Mouse (Mus musculus): ENCODE measurements around the gene Smbd1.

Gene Smbd1

DNA sequence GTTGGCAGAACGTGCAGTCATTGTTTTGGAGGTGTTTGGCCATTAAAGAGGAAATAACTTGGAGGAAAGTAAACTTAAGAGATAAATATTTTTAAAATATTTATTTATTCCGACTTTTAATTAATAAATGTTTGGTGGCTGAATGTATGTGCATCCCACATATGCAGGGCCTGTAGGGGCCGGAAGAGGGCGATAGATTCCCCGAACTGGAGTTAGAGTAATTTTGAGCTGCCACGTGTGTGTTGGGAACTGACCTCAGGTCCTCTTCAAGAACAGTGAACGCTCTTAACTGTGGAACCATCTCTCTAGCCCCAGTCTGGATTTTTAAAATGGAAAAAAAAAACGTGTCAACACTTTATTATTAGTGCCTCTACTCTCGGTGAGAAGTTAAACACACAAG, 3.1 kb upstream of the Smbd1 start:
- 54% methylated on average over 9 of the region's 9 CpGs for WGBS

DNA sequence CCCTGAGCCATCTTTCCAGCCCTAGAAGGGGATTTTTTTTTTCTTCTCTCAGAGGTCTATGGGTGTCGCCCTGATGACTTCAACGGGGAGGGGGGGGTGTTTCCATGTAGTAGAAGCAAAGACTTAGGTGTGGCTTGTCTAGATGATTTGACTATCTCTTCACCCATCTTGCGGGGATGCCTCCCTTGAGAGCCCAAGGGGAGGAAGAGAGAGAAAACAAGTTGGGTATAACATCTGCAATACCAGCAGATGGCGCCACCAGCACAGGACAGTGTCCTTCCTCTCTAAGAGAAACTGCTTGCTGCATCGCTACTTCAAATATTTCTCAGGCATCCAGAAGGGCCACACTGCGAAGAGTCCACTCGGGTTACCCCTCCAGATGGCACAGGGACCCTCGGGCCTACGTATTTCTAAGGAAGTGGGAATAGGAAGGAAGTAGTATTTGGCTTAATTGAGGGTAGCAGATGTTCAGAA, 2.6 kb upstream of the Smbd1 start:
- WGBS = 2% methylated on average over 9 of the region's 9 CpGs

GRCm38 (mm10) chr16:32807408-32808185, 2.7 kb downstream of the Smbd1 start:
- 86% methylated on average over 8 of the region's 8 CpGs for WGBS

- 66% methylated on average over 7 of the region's 7 CpGs for WGBS
Observed at GRCm38 (mm10) chr16:32805151-32805550, 5.1 kb downstream of the Smbd1 start.

DNA sequence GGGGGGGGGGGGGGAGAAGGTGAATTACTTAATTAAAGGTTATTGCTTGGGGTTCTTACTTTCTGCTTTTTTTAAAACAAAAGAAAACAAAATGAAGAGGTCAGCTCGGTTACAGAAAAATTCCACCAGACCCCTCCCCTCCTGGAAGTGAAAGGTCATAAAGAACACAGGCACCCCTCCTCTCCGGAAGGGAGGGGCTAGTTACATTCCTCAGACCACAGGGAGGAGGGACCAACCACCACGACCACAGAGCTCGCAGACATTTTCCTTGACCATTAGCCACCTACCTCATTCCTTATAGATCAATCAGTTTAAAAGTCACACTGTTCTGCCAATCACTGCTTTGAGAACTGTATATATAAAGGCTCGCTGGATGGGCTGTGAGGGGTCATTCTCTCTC, 6.4 kb downstream of the Smbd1 start:
- WGBS = 68% methylated on average over 5 of the region's 5 CpGs

DNA sequence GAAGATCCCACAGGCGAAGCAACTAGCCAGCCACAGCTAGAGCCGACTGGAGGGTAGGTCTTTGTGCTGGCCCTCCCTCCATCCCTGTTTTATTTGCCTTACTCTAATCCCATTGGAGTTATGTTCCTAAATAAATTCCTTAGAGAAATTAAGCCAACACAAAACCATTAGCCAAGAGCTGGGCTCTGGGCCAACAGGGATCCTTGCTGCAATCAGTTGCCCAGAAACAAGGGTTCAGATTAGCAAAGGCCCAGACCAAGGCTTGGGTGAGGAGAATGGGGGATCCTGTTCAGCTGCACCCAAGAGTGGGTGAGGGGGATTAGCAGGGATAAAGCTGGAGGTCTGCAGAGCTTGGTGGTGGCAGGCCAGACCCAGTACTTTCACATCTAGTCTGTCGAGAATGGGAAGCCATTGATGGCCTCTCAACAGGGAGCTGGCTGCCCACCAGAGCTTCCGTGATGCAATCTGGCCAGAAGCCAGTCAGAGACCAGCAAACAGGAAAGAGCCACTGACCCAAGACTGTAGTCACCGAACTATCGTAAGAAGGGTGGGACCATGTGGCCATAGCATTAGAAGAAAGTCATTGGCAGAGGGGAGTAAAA, 6.9 kb downstream of the Smbd1 start:
- WGBS = 36% methylated on average over 6 of the region's 6 CpGs

- 88% methylated on average over 3 of the region's 3 CpGs for WGBS
Observed at GRCm38 (mm10) chr16:32797426-32797689, 12.9 kb downstream of the Smbd1 start, which contains the start of gene Muc20. TSS of gene Muc20 (minus strand) at chr16:32797435.

GRCm38 (mm10) chr16:32796676-32797425, 13.4 kb downstream of the Smbd1 start:
- 60% methylated on average over 14 of the region's 14 CpGs for WGBS

DNA sequence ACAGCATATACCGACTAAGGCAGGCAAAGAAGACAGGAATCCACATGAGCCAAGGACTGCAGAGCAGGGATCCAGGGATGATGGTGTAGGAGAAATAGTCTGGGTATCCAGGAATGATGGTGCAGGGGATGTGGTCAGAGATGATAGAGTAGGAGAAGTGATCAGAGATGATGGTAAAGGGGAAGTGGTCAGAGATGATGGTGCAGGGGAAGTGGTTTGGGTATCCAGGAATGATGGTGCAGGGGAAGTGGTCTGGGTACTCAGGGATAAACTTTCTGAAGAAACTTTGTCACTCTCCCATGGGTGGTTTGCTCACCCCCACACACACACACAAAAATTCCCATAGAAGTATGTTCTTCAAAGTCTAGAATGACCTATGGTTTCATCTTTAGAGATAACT, 15.1 kb downstream of the Smbd1 start:
- 93% methylated on average over 1 of the region's 1 CpGs for WGBS

- 90% methylated on average over 5 of the region's 5 CpGs for WGBS
Observed at GRCm38 (mm10) chr16:32790056-32790455, 20.2 kb downstream of the Smbd1 start.

GRCm38 (mm10) chr16:32784840-32785239, 25.4 kb downstream of the Smbd1 start:
- WGBS = 57% methylated on average over 13 of the region's 13 CpGs

DNA sequence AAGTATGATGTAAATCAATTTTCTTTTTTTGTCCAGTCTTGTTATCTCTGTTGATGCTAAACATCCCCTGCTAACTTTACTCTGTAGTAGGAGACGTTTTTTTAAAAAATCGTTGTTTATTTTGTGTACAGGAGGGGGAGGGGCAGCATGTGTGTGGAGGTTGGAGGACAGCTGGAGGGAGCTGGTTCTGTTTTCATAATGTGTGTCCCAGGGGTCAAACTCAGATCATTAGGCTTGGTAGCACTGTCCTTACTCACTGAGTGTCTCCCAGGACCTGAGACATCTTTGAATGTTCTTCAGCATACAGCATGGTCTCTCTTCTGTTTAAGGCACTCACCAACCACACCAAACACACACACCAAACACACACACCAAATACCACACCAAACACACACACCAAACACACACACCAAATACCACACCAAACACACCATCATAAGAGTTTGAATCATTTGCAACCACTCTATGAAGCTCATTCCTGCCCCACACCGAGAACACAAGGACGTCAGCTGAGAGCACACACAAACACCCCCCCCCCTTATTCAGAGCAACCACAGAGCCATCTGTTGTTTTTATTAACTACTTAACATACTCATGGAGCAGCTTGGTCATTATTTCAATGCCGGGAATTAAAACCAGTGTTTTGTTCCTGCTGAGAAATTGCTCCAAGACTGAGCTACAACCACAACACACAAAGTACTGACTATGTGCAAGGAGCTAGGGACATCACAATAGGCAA, 26.8 kb downstream of the Smbd1 start:
- WGBS = 47% methylated on average over 5 of the region's 5 CpGs

DNA sequence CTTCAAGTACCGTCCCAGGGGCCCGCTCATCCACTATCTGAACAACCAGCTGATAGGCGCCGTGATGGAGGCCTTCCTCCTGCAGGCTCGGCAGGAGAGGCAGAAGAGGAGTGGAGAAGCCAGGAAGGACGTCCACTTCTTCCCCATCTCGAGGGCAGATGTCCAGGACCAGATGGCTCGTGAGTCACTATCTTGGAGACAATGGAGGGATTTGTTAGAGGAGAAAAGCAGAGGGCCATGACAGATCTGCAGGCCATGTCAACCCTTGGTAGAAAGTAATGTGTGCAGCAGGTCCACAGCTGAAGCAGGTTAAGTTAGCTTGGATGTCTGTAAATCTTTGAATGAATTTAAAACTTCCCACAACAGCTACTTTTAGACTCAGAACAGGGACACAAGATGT, 31.3 kb downstream of the Smbd1 start:
- WGBS = 61% methylated on average over 8 of the region's 8 CpGs

DNA sequence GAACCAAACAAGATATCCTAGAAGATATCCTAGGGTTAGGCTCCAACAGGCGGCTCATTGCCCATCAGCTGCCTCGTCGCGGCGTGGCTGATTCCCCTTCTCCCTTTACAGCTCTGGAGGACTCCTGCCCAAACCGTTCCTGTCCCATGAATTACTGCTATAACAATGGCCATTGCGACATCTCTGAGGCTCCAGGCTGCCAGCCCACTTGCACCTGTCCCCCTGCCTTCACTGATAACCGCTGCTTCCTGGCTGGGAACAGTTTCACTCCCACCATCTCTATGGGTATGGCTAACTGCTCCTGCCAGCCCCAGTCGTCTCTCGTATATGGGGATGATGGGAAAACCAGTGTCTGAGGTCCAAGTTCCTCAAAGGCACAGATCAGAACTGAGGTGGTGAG, 33.6 kb downstream of the Smbd1 start:
- WGBS = 89% methylated on average over 10 of the region's 10 CpGs

DNA sequence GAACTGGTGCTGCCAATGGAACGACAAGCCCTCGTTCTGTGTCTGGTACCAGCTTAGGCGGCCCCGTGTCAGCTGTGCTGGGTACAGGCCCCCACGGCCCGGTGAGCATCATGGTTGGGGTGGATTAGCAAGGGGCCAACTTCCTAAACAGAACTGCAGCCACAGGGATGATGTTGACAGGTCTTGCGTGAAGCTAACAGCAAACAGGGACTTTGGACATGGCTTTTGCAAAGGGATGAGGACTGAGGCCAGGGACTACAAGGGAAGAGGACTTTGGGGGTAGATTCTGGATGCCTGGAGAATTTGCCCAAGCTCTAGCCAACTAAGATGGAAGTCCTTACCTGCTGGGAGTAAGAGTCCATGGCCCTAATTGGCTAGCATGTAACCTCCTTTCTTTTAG, 43.4 kb downstream of the Smbd1 start:
- 96% methylated on average over 7 of the region's 7 CpGs for WGBS

- 80% methylated on average over 6 of the region's 6 CpGs for WGBS
Observed at GRCm38 (mm10) chr16:32764961-32765360, 45.3 kb downstream of the Smbd1 start.

DNA sequence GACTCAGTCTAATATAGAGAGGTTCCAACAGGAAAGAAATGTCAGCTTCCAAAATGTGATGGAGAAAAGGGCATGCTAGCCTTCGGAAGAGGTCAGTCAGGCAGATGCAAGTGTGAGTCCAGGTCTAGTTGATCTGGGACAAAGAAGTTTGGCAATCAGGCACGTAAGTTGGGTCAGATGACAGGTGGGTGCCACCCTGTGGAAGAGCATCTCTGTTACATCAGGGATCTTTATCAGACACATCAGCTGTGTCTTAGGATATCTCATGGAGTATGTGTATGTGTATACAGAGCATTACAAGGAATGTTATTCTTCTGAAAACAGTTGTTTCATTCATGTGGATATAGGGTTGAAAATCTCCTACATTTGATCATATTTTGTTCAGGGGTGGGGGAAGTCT, 45.7 kb downstream of the Smbd1 start:
- 95% methylated on average over 2 of the region's 2 CpGs for WGBS

Measured in cerebral cortex, adult 2 months (tissue).